Mouse (Mus musculus) c-Kit-positive CD71-negative TER-119-negative erythroid progenitor cells, embryonic 14.5 days (primary cell): Measurements from ENCODE around the gene Mettl15.

Experiments used
- DNase-seq: peaks from one replicate; pipeline ENCODE4 v3.0.0-alpha.2; 2013; ENCODE audit warnings: low read depth

Mettl15 gene

GRCm38 (mm10) chr2:109158509-109158908 is 122.0 kb downstream of the Mettl15 start:
- no peak for DNase-seq

GRCm38 (mm10) chr2:109156131-109156530 is 124.4 kb downstream of the Mettl15 start:
- DNase-seq, result no peak

DNA sequence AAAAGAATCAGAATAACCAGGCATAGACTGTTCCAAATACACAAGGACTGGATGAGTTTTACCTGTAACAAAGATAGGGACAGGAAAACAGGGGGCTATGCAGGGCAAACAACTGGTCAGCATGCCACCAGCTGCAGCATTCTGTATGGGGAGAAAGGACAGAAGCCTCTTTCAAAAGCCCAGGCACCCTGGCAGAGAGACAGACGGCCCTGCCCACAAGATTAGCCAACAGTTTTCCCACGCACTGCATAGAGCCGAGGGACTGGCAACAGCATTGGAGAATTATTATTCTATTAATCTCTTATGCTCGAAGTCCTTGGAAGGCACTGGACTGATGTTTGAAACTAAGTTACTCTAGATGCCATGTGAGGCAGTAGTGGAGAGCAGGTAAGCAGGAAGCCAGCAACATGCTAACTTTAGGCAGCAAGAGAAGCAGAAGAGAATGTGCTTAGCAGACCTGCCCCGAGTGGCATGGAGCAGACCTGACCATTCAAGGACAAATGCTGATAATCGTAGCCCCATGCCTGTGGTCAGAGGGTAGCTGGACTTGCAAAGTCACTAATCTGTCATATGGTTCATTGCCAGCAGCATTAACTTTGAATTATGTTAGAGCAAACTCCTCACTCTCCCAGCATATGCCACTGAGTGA is 127.0 kb downstream of the Mettl15 start:
- no peak for DNase-seq

- DNase-seq, result no peak
Measured at GRCm38 (mm10) chr2:109147292-109147691, 133.3 kb downstream of the Mettl15 start.

GRCm38 (mm10) chr2:109144410-109144809 is 136.1 kb downstream of the Mettl15 start:
- no peak for DNase-seq

GRCm38 (mm10) chr2:109140330-109140729 is 140.2 kb downstream of the Mettl15 start:
- DNase-seq, result no peak

GRCm38 (mm10) chr2:109137276-109137675 is 143.3 kb downstream of the Mettl15 start:
- DNase-seq, result no peak

- DNase-seq, result no peak
Measured at GRCm38 (mm10) chr2:109130718-109131117, 149.8 kb downstream of the Mettl15 start.

DNA sequence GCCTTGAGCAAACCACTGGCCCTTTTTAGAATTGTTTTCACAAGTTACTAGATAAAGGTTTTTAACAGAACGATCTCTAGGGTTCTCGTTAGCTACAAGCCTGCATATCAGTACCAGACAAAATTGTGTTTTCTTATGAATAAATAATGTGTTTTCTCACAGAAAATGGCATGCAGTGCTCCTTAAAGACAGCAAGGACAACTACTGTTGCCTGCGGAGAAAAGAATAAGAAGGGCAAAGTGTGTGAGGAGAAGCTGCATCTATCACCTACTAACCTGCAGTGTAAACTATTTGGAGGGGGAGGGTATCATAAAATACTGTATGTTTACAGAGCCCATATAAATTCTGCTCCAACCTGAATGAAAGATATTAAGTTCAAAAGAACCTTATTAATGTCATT is 150.6 kb downstream of the Mettl15 start:
- DNase-seq, result no peak

- no peak for DNase-seq
Measured at GRCm38 (mm10) chr2:109105773-109106484, 174.6 kb downstream of the Mettl15 start.

- DNase-seq, result no peak
Measured at GRCm38 (mm10) chr2:109049686-109050085, 230.9 kb downstream of the Mettl15 start.
